Mouse (Mus musculus): ENCODE data around the gene Wdr66. TPM values are rescaled to one million over a fixed set of nuclear protein-coding genes. Genes with fewer than 3 reads are reported as not detected.
"Not testable (repeated sequence)": the region's sequence is repeated elsewhere in the genome, so short reads cannot be mapped to it uniquely, and the experiment has no call there.

Gene Wdr66
- total RNA-seq (2015; ENCODE audit: low replicate concordance): 0.36 and 1.7 TPM in 2 replicates
- total RNA-seq (2017; ENCODE audit: low replicate concordance): 0.51 TPM in 1 of 2 replicates, not detected in the other

- 0 out of 2 replicates have a peak, but pooled peaks have one; percentile 54 for ATAC-seq (replicated peaks; ENCODE audit: low FRiP score, poor library complexity, severe bottlenecking)
These were observed at the start of gene Wdr66 for GRCm38 (mm10) chr5:123251834-123252233. TSS of gene Wdr66 (plus strand) at chr5:123252102.

- ATAC-seq (replicated peaks; ENCODE audit: low FRiP score, poor library complexity, severe bottlenecking): peak; percentile 51; the same call in 1 of the 2 replicates
These were observed 49.1 kb upstream of the Wdr66 start for GRCm38 (mm10) chr5:123202771-123203170.

- ATAC-seq (replicated peaks; ENCODE audit: low FRiP score, poor library complexity, severe bottlenecking): not testable (repeated sequence)
These were observed 48.3 kb upstream of the Wdr66 start for GRCm38 (mm10) chr5:123203591-123203990.

- ATAC-seq (replicated peaks; ENCODE audit: low FRiP score, poor library complexity, severe bottlenecking): peak; percentile 87
These were observed 29.4 kb upstream of the Wdr66 start for GRCm38 (mm10) chr5:123222346-123223050.

GRCm38 (mm10) chr5:123223051-123223410, 28.9 kb upstream of the Wdr66 start:
- ATAC-seq (replicated peaks; ENCODE audit: low FRiP score, poor library complexity, severe bottlenecking): peak; percentile 53

- peak; percentile 44; the same call in 1 of the 2 replicates for ATAC-seq (replicated peaks; ENCODE audit: low FRiP score, poor library complexity, severe bottlenecking)
These were observed 28.0 kb upstream of the Wdr66 start for GRCm38 (mm10) chr5:123223861-123224260.

- ATAC-seq (replicated peaks; ENCODE audit: low FRiP score, poor library complexity, severe bottlenecking): no peak
These were observed 25.1 kb upstream of the Wdr66 start for GRCm38 (mm10) chr5:123226851-123227250.

GRCm38 (mm10) chr5:123227762-123228523, 24.0 kb upstream of the Wdr66 start:
- peak; percentile 89 for ATAC-seq (replicated peaks; ENCODE audit: low FRiP score, poor library complexity, severe bottlenecking)

- peak; percentile 48 for ATAC-seq (replicated peaks; ENCODE audit: low FRiP score, poor library complexity, severe bottlenecking)
These were observed 23.4 kb upstream of the Wdr66 start for GRCm38 (mm10) chr5:123228524-123228922.

- ATAC-seq (replicated peaks; ENCODE audit: low FRiP score, poor library complexity, severe bottlenecking): peak; percentile 39; the same call in 1 of the 2 replicates
These were observed 22.6 kb upstream of the Wdr66 start for GRCm38 (mm10) chr5:123229296-123229695.

GRCm38 (mm10) chr5:123232180-123232579, 19.7 kb upstream of the Wdr66 start:
- ATAC-seq (replicated peaks; ENCODE audit: low FRiP score, poor library complexity, severe bottlenecking): no peak

- ATAC-seq (replicated peaks; ENCODE audit: low FRiP score, poor library complexity, severe bottlenecking): peak; percentile 82
These were observed 16.2 kb upstream of the Wdr66 start for GRCm38 (mm10) chr5:123235731-123236130.

- no peak for ATAC-seq (replicated peaks; ENCODE audit: low FRiP score, poor library complexity, severe bottlenecking)
These were observed 15.5 kb upstream of the Wdr66 start for GRCm38 (mm10) chr5:123236426-123236825.

- ATAC-seq (replicated peaks; ENCODE audit: low FRiP score, poor library complexity, severe bottlenecking): no peak
These were observed 12.4 kb upstream of the Wdr66 start for GRCm38 (mm10) chr5:123239501-123239900.

GRCm38 (mm10) chr5:123245518-123245917, 6.4 kb upstream of the Wdr66 start:
- peak; percentile 53; the same call in 1 of the 2 replicates for ATAC-seq (replicated peaks; ENCODE audit: low FRiP score, poor library complexity, severe bottlenecking)

GRCm38 (mm10) chr5:123251390-123251789, 512 bp upstream of the Wdr66 start:
- ATAC-seq (replicated peaks; ENCODE audit: low FRiP score, poor library complexity, severe bottlenecking): no peak

- no peak for ATAC-seq (replicated peaks; ENCODE audit: low FRiP score, poor library complexity, severe bottlenecking)
These were observed 5.2 kb downstream of the Wdr66 start for GRCm38 (mm10) chr5:123256841-123257755.

- peak; percentile 84 for ATAC-seq (replicated peaks; ENCODE audit: low FRiP score, poor library complexity, severe bottlenecking)
These were observed 7.1 kb downstream of the Wdr66 start for GRCm38 (mm10) chr5:123258990-123259389.

GRCm38 (mm10) chr5:123260698-123261097, 8.8 kb downstream of the Wdr66 start:
- no peak for ATAC-seq (replicated peaks; ENCODE audit: low FRiP score, poor library complexity, severe bottlenecking)

GRCm38 (mm10) chr5:123266909-123267308, 15.0 kb downstream of the Wdr66 start:
- no peak for ATAC-seq (replicated peaks; ENCODE audit: low FRiP score, poor library complexity, severe bottlenecking)
